Mouse (Mus musculus): ENCODE measurements at regions not wholly inside any gene's neighbourhood (a gene's known extent, or its start where the extent isn't known, plus 50 kb on each side); places are given as distances from the start of the nearest gene placed in this dataset.

- no peak for TF ChIP-seq CTCF (IDR thresholded peaks at IDR 0.05; ENCODE audit: control insufficient read depth, insufficient read depth, insufficient replicate concordance, low read depth, low read length)
- no peak for TF ChIP-seq POLR2A (IDR thresholded peaks at IDR 0.05; ENCODE audit: control insufficient read depth, low read depth, low read length)
Observed at GRCm38 (mm10) chr16:12694646-12695045, 414.8 kb upstream of the Ercc4 start.
